10 mouse cellular contexts compared by ENCODE assay signal in genomic region chr7:6170871-6171270, GRCm38 (mm10). TPM values are rescaled to one million over a fixed set of nuclear protein-coding genes. Genes with fewer than 3 reads are reported as not detected.
DNase-seq lines count a peak whose midpoint lies in the region; ATAC-seq and TF ChIP-seq lines count a peak whose summit lies in the region.
"Had no signal": no experiment of that assay in that cellular context is flagged by ENCODE, and none has a peak within 500 bp of the region (broad histone marks: within the 10 kb centered on the region; RNA-seq: fewer than 3 reads in every experiment).

No protein-coding gene starts in this region.

- TF ChIP-seq POLR2A in heart, adult 2 months (IDR thresholded peaks at IDR 0.05; ENCODE audit: insufficient read depth, low read depth, low read length): no peak

- intact Hi-C loops in heart, adult 2 months (cut with DNase I): loop anchor here (1.0 to 10.0 kb wide), 4 partner anchors 44 to 954 kb away; partner anchors contain the start of genes Zfp78 and Zfp954
- intact Hi-C loops in heart, postnatal 14 days (cut with DNase I): loop anchor here (2.0 kb wide), 1 partner anchor 14 kb away; no protein-coding TSS in a partner anchor
- intact Hi-C loops in left cerebral cortex, postnatal 36 days (cut with DNase I): loop anchor here (5.0 kb wide), 1 partner anchor 44 kb away; no protein-coding TSS in a partner anchor

- WGBS in heart, adult 2 months: 48% methylated on average over 6 of the region's 6 CpGs
- WGBS in liver, embryonic 14.5 days (ENCODE audit: insufficient replicate concordance): 54% methylated on average over 6 of the region's 6 CpGs

- H3K27me3 ChIP-seq in heart, adult 2 months (ENCODE audit: control insufficient read depth, insufficient read depth, low read length): no peaks in the 10 kb centered on the region
- no peaks in the 10 kb centered on the region for H3K27me3 ChIP-seq in liver, embryonic 14.5 days (ENCODE audit: control insufficient read depth, insufficient read depth, low read length)

- H3K4me1 ChIP-seq in heart, adult 2 months (ENCODE audit: control insufficient read depth, insufficient read depth, low read length): peaks cover 5% of the 10 kb centered on the region
- H3K4me1 ChIP-seq in liver, embryonic 14.5 days (replicated peaks; ENCODE audit: control insufficient read depth in 2 of 2, insufficient read depth in 2 of 2, low read length in 1 of 2): peaks cover 4 to 24% of the 10 kb centered on the region in 2 experiments

- H3K79me2 ChIP-seq in heart, adult 2 months (replicated peaks; ENCODE audit: control insufficient read depth, insufficient read depth, low read length): no peaks in the 10 kb centered on the region

- no peak for TF ChIP-seq CTCF in heart, adult 2 months (IDR thresholded peaks at IDR 0.05)
- TF ChIP-seq CTCF in liver, embryonic 14.5 days (IDR thresholded peaks at IDR 0.05; ENCODE audit: low read depth): no peak

- H3K36me3 ChIP-seq in heart, adult 2 months (ENCODE audit: control insufficient read depth, insufficient read depth, low read length): no peaks in the 10 kb centered on the region
- no peaks in the 10 kb centered on the region for H3K36me3 ChIP-seq in liver, embryonic 14.5 days (replicated peaks; ENCODE audit: control insufficient read depth, insufficient read depth, low read depth)

- DNase-seq in heart, adult 2 months: no peak
- DNase-seq in heart, postnatal 14 days: no peak
- DNase-seq in thymus, postnatal 0 days (ENCODE audit: low spot score): peak; percentile 15
- DNase-seq in thymus, postnatal 4 days: no peak
- no peak for DNase-seq in liver, embryonic 14.5 days (ENCODE audit: low read depth in 3 of 3, low spot score in 3 of 3)
- DNase-seq in right cerebral cortex, postnatal 25 days: no peak
- DNase-seq in left cerebral cortex, postnatal 36 days (ENCODE audit: low spot score in 2 of 2): no peak
- no peak for DNase-seq in layer of hippocampus, adult 18-20 months (ENCODE audit: low spot score in 2 of 2)

- H3K4me2 ChIP-seq in liver, embryonic 14.5 days (ENCODE audit: low read depth): peak overlapping the region; percentile 80

- no peak for ATAC-seq in liver, embryonic 14.5 days (ENCODE audit: insufficient read depth)

- no peaks in the 10 kb centered on the region for H3K9me3 ChIP-seq in liver, embryonic 14.5 days (ENCODE audit: control insufficient read depth, low read length)

- peak overlapping the region; percentile 72 for H3K27ac ChIP-seq in heart, adult 2 months
- peak overlapping the region; percentile 1 for H3K27ac ChIP-seq in liver, embryonic 14.5 days

- H3K9ac ChIP-seq in heart, adult 2 months (ENCODE audit: low read depth, low read length): peak overlapping the region; percentile 56
- H3K9ac ChIP-seq in liver, embryonic 14.5 days (replicated peaks): peak overlapping the region; percentile 84

- TF ChIP-seq EP300 in heart, adult 2 months (IDR thresholded peaks at IDR 0.05; ENCODE audit: insufficient read depth, low read depth, low read length): no peak
- TF ChIP-seq EP300 in liver, embryonic 14.5 days (IDR thresholded peaks at IDR 0.05; ENCODE audit: low read depth): no peak

- H3K4me3 ChIP-seq in heart, adult 2 months: peak overlapping the region; percentile 56
- H3K4me3 ChIP-seq in liver, embryonic 14.5 days (ENCODE audit: insufficient read depth in 1 of 2, low read depth in 2 of 2, low read length in 2 of 2): peak overlapping the region; percentile 68 to 93; a peak in 2 of 4 replicates

RNA-seq across cellular contexts. Expression of gene Zfp444, which starts 1.2 kb away (rescaled TPM):
- total RNA-seq in heart, adult 2 months (2021): 10 to 100 TPM; 11.0 to 12.7 TPM
- 8.1 and 10.9 TPM in 2 replicates for polyA plus RNA-seq in heart, adult 2 months (2012; rRNA removed)
- total RNA-seq in heart, postnatal 14 days (2021): 10 to 100 TPM; 10.3 to 11.5 TPM
- 61.2 and 62.1 TPM in 2 replicates for polyA plus RNA-seq in thymus, postnatal 0 days (2015; fragmentation: Nextera tagmentation; extraction: Ambion mirVana)
- polyA plus RNA-seq in liver, embryonic 14.5 days (2012; rRNA removed): 10.1 and 13.8 TPM in 2 replicates
- polyA plus RNA-seq in liver, embryonic 14.5 days (2014; fragmentation: Nextera tagmentation; extraction: Ambion mirVana): 15.0 and 16.3 TPM in 2 replicates
- 10 to 100 TPM; 59.9 to 62.9 TPM for total RNA-seq in left cerebral cortex, postnatal 36 days (2021)
- total RNA-seq in layer of hippocampus, adult 18-20 months (2021): 10 to 100 TPM; 45.8 to 61.9 TPM

RNA-seq across cellular contexts. Expression of gene Zfp787, which starts 15.1 kb away (rescaled TPM):
- 10 to 100 TPM; 28.4 to 35.2 TPM for total RNA-seq in heart, adult 2 months (2021)
- polyA plus RNA-seq in heart, adult 2 months (2012; rRNA removed): 29.6 and 32.5 TPM in 2 replicates
- total RNA-seq in heart, postnatal 14 days (2021): 10 to 100 TPM; 37.8 to 38.9 TPM
- polyA plus RNA-seq in thymus, postnatal 0 days (2015; fragmentation: Nextera tagmentation; extraction: Ambion mirVana): 21.4 and 33.0 TPM in 2 replicates
- 11.6 and 12.5 TPM in 2 replicates for polyA plus RNA-seq in liver, embryonic 14.5 days (2012; rRNA removed)
- polyA plus RNA-seq in liver, embryonic 14.5 days (2014; fragmentation: Nextera tagmentation; extraction: Ambion mirVana): 6.7 and 6.9 TPM in 2 replicates
- 10 to 100 TPM; 26.1 to 29.0 TPM for total RNA-seq in left cerebral cortex, postnatal 36 days (2021)
- 10 to 100 TPM; 27.5 to 28.5 TPM for total RNA-seq in layer of hippocampus, adult 18-20 months (2021)

RNA-seq across cellular contexts. Expression of gene Galp, which starts 26.0 kb away (rescaled TPM):
- not detected for total RNA-seq in heart, adult 2 months (2021)
- not detected in 2 replicates for polyA plus RNA-seq in heart, adult 2 months (2012; rRNA removed)
- total RNA-seq in heart, postnatal 14 days (2021): not detected
- not detected in 2 replicates for polyA plus RNA-seq in thymus, postnatal 0 days (2015; fragmentation: Nextera tagmentation; extraction: Ambion mirVana)
- not detected in 2 replicates for polyA plus RNA-seq in liver, embryonic 14.5 days (2012; rRNA removed)
- not detected in 2 replicates for polyA plus RNA-seq in liver, embryonic 14.5 days (2014; fragmentation: Nextera tagmentation; extraction: Ambion mirVana)
- total RNA-seq in left cerebral cortex, postnatal 36 days (2021): not detected
- total RNA-seq in layer of hippocampus, adult 18-20 months (2021): not detected
- total RNA-seq: left cerebral cortex, postnatal 10 days had no signal
- polyA plus RNA-seq: C2C12 had no signal

RNA-seq across cellular contexts. Expression of gene Zscan5b, which starts 51.2 kb away (rescaled TPM):
- not detected for total RNA-seq in heart, adult 2 months (2021)
- not detected in 2 replicates for polyA plus RNA-seq in heart, adult 2 months (2012; rRNA removed)
- not detected for total RNA-seq in heart, postnatal 14 days (2021)
- polyA plus RNA-seq in thymus, postnatal 0 days (2015; fragmentation: Nextera tagmentation; extraction: Ambion mirVana): not detected in 2 replicates
- not detected in 2 replicates for polyA plus RNA-seq in liver, embryonic 14.5 days (2012; rRNA removed)
- not detected in 2 replicates for polyA plus RNA-seq in liver, embryonic 14.5 days (2014; fragmentation: Nextera tagmentation; extraction: Ambion mirVana)
- total RNA-seq in left cerebral cortex, postnatal 36 days (2021): not detected
- total RNA-seq in layer of hippocampus, adult 18-20 months (2021): not detected
- total RNA-seq: left cerebral cortex, postnatal 10 days had no signal
- polyA plus RNA-seq: C2C12 had no signal
